Mouse (Mus musculus): ENCODE data around the gene Usp50. TPM values are rescaled to one million over a fixed set of nuclear protein-coding genes. Genes with fewer than 3 reads are reported as not detected.

Gene Usp50
- polyA plus RNA-seq, 1 experiment from 2014 or later = 3.2 TPM

DNA sequence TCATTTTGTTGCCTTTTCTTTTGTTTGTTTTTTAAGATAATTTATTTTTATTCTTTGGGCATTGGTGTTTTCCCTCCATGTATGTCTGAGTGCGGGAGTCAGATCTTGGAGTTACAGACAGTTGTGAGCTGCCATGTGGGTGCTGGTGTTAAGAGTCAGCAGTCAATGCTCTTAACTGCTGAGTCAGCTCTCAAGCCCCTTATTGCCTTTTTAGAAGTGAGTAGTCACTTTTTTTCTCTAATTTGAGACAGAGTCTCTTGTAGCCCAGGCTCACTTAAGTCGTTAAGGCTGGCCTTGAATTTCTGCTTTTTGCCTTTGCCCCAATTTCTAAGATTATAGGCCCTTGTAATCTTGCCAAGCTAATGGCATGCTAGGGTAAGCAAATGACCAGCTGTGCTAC is 52.8 kb downstream of the Usp50 start:
- Histone ChIP-seq H3K36me3 (replicated peaks) (peaks cover 70% of the 10 kb centered on the region), H3K4me3 (replicated peaks) (no peak overlapping the region), H3K27me3 (no peaks in the 10 kb centered on the region), H3K4me1 (no peaks in the 10 kb centered on the region), H3K4me2 (no peak overlapping the region), H3K9me3 (no peaks in the 10 kb centered on the region), H3K27ac (no peak overlapping the region), H3K9ac (no peak overlapping the region)
- no peak for ATAC-seq (ENCODE audit: low FRiP score)
- WGBS = 88% methylated on average over 2 of the region's 2 CpGs

DNA sequence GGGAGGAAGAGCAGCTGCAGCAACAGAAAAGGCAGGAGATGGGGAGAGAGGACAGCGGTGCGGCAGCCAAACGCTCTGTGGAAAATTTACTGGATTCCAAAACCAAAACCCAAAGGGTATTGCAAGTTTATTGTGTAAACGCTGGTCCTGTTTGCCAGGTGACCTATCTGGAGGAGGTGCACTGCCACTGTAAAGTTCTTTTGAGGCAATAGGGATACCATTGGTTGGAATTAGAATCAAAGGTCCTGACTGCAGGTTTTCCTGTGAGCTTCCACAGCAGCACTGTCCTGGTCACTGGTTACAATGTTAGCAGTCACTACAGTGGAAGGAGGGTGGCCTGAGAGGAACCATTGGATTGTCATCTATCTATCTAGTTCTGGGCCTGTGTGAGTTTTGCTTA is 54.1 kb downstream of the Usp50 start:
- Histone ChIP-seq H3K36me3 (replicated peaks) (peaks cover 62% of the 10 kb centered on the region), H3K9me3 (no peaks in the 10 kb centered on the region), H3K9ac (no peak overlapping the region), H3K4me2 (no peak overlapping the region), H3K27me3 (no peaks in the 10 kb centered on the region), H3K27ac (no peak overlapping the region), H3K4me1 (no peaks in the 10 kb centered on the region), H3K4me3 (replicated peaks) (no peak overlapping the region)
- ATAC-seq (ENCODE audit: low FRiP score) = no peak
- 98% methylated on average over 4 of the region's 4 CpGs for WGBS

- no peaks in the 10 kb centered on the region; the same call in 1 of the 2 replicates for H3K36me3 ChIP-seq (replicated peaks)
- ATAC-seq (ENCODE audit: low FRiP score) = no peak
- H3K4me1 ChIP-seq = peaks cover 8% of the 10 kb centered on the region
- H3K9ac ChIP-seq = no peak overlapping the region
- H3K9me3 ChIP-seq = no peaks in the 10 kb centered on the region
- H3K4me3 ChIP-seq (replicated peaks) = no peak overlapping the region
- no peaks in the 10 kb centered on the region for H3K27me3 ChIP-seq
- H3K4me2 ChIP-seq = no peak overlapping the region
- no peak overlapping the region for H3K27ac ChIP-seq
Observed at GRCm38 (mm10) chr2:126712950-126713349, 70.3 kb downstream of the Usp50 start.

- Histone ChIP-seq H3K4me3 (replicated peaks) (no peak overlapping the region), H3K27me3 (no peaks in the 10 kb centered on the region), H3K4me2 (no peak overlapping the region), H3K9me3 (no peaks in the 10 kb centered on the region), H3K27ac (no peak overlapping the region), H3K4me1 (peaks cover 12% of the 10 kb centered on the region), H3K36me3 (replicated peaks) (no peaks in the 10 kb centered on the region; the same call in 1 of the 2 replicates), H3K9ac (no peak overlapping the region)
- 95% methylated on average over 5 of the region's 5 CpGs for WGBS
- no peak for ATAC-seq (ENCODE audit: low FRiP score)
Observed at GRCm38 (mm10) chr2:126712526-126712925, 70.7 kb downstream of the Usp50 start.

DNA sequence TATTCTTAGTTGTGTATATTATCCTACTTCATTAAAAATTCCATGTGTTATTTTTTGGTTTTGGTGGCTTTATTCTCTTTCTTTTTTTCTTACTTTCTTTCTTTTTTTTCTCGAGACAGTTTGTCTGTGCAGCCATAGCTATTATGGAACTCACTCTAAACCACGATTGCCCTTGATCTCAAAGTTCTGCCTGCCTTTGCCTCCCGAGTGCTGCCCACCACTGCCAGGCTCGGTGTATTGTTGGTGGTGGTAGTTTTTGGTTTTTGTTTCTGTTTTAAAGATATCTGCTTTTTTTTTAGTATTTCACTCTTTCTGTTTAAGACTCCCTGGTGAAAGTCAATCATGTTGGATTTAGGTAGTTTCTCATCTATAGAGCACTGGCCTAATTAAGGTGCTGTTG is 74.9 kb downstream of the Usp50 start:
- H3K4me2 ChIP-seq = peak overlapping the region; percentile 64
- H3K9ac ChIP-seq = peak overlapping the region; percentile 90; the same call in 1 of the 2 replicates
- WGBS = 78% methylated on average over 4 of the region's 4 CpGs
- H3K9me3 ChIP-seq = no peaks in the 10 kb centered on the region
- H3K4me1 ChIP-seq = peaks cover 12% of the 10 kb centered on the region
- ATAC-seq (ENCODE audit: low FRiP score) = no peak
- peaks cover 17% of the 10 kb centered on the region for H3K27me3 ChIP-seq
- H3K27ac ChIP-seq = no peak overlapping the region
- H3K36me3 ChIP-seq (replicated peaks) = no peaks in the 10 kb centered on the region; the same call in 1 of the 2 replicates
- peak overlapping the region; percentile 83; the same call in 1 of the 2 replicates for H3K4me3 ChIP-seq (replicated peaks)

- Histone ChIP-seq H3K4me2 (peak overlapping the region; percentile 64), H3K27ac (peak overlapping the region; percentile 74; the same call in 1 of the 2 replicates), H3K27me3 (peaks cover 22% of the 10 kb centered on the region), H3K9ac (peak overlapping the region; percentile 90), H3K4me1 (peaks cover 12% of the 10 kb centered on the region), H3K9me3 (no peaks in the 10 kb centered on the region), H3K36me3 (replicated peaks) (no peaks in the 10 kb centered on the region; the same call in 1 of the 2 replicates), H3K4me3 (replicated peaks) (peak overlapping the region; percentile 83)
- ATAC-seq (ENCODE audit: low FRiP score) = no peak; the same call in 1 of the 2 replicates
- whole genome bisulfite sequencing = 0% methylated on average over 23 of the region's 23 CpGs
Observed at GRCm38 (mm10) chr2:126707438-126707779, 75.9 kb downstream of the Usp50 start.

DNA sequence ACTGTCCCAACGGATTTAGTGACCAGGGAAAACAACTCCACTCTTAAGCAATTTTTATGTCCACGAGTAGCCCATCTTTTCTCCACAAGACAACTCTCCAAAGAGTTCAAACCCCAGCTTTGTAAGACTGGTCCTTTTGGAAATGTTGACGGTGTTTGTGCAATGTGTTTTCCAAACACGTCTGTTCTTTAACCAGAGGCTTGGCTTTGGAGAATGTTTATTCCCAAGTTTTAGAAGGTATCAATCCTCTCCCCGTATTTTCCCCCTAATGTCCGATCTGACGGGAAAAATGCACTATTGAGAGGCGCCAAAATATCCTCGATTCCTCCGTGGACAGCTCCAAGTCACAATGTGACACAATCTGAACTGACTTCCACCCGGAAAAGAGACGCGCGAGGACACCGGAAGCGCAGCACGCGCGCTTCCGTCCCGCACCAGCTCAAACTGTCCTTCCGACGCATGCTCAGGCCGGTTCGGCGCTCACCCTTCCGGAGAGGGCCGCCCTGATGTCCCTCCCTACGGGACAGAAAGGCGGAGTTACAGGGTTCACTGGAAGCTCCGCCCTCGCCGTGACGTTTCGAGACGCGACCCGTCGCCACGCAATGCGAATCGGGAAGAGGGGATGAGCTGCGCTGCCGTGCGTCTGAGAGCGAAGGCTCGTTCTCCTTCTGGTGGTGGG is 76.4 kb downstream of the Usp50 start, which contains the start of gene Usp8:
TSS of gene Usp8 (plus strand) at position 570 of the 679 bp plus-strand sequence.
- peak within 1 kb of the TSS; percentile 64 for H3K4me2 ChIP-seq
- ATAC-seq (ENCODE audit: low FRiP score) = peak; percentile 100
- H3K36me3 ChIP-seq (replicated peaks) = no peaks in the 10 kb centered on the region; the same call in 1 of the 2 replicates
- WGBS = 2% methylated on average over 47 of the region's 47 CpGs
- peaks cover 12% of the 10 kb centered on the region for H3K4me1 ChIP-seq
- H3K27me3 ChIP-seq = peaks cover 22% of the 10 kb centered on the region
- peak within 1 kb of the TSS; percentile 74 for H3K27ac ChIP-seq
- no peaks in the 10 kb centered on the region for H3K9me3 ChIP-seq
- H3K9ac ChIP-seq = peak within 1 kb of the TSS; percentile 90
- peak within 1 kb of the TSS; percentile 83 for H3K4me3 ChIP-seq (replicated peaks)

DNA sequence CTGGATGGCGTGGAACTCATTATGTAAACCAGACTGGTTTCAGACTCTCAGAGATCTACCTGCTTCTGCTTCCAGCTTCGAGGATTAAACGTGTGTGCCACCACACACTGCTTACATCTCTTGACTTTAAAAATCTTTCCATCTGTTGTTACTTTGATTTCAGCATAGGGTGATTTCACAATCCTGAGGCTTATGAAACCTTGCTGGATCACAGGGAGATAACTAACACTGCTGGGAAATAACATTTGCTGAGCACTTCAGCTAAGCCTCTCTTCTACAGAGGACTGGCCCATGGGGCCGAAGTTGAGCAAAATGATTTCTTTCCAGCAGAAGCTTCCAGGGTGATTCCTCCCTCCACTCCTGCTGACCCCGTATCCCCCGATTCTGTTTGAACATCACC is 88.0 kb downstream of the Usp50 start:
- ATAC-seq (ENCODE audit: low FRiP score) = no peak
- WGBS = 88% methylated on average over 6 of the region's 6 CpGs
- Histone ChIP-seq H3K4me1 (no peaks in the 10 kb centered on the region), H3K9me3 (no peaks in the 10 kb centered on the region), H3K27me3 (peaks cover 4% of the 10 kb centered on the region; the same call in 1 of the 2 replicates), H3K27ac (no peak overlapping the region), H3K9ac (no peak overlapping the region), H3K4me3 (replicated peaks) (no peak overlapping the region), H3K36me3 (replicated peaks) (no peaks in the 10 kb centered on the region), H3K4me2 (no peak overlapping the region)

DNA sequence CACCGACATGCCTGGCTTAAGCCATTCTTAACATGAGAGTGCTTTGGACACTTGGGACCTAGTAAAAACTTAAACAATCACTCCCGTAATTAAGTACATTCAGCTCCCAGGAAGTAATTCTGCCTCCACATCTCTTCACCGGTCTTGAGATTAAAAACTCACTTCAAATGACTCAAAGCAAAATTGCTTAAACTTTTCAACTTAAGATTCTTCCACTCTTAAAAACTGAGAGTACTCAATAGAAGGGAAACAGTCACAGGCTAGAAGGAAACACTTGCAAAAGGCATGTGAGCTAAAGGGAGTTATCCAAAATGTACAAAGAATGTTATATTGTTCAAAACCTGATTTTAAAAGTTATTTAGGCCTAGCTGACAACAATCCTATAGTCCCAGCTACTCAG is 92.0 kb downstream of the Usp50 start:
- ATAC-seq (ENCODE audit: low FRiP score) = no peak
- no peak overlapping the region for H3K4me3 ChIP-seq (replicated peaks)
- H3K9ac ChIP-seq = no peak overlapping the region
- H3K27ac ChIP-seq = no peak overlapping the region
- H3K4me1 ChIP-seq = no peaks in the 10 kb centered on the region
- 85% methylated on average over 3 of the region's 3 CpGs for WGBS
- no peaks in the 10 kb centered on the region for H3K9me3 ChIP-seq
- no peaks in the 10 kb centered on the region; the same call in 1 of the 2 replicates for H3K36me3 ChIP-seq (replicated peaks)
- no peak overlapping the region for H3K4me2 ChIP-seq
- no peaks in the 10 kb centered on the region for H3K27me3 ChIP-seq

DNA sequence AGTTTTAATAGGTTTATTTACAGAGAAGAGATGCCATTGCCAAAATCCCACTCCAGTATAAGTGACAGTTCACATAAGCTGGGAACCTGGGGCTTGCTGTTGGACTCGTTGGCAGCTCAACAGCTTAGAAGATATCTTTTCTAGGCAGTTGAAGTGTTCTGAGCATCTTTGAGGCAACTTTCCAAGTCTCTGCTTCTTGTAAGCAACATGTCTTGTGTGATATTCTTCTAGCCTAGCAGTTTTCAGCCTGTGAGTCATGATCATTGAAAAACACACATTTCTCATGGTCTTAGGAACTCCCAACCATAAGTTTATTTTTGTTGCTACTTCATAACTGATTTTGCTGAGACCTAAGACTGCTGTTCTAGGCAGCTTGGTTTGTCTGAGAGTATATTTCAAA is 100.3 kb downstream of the Usp50 start:
- WGBS = 97% methylated on average over 1 of the region's 1 CpGs

DNA sequence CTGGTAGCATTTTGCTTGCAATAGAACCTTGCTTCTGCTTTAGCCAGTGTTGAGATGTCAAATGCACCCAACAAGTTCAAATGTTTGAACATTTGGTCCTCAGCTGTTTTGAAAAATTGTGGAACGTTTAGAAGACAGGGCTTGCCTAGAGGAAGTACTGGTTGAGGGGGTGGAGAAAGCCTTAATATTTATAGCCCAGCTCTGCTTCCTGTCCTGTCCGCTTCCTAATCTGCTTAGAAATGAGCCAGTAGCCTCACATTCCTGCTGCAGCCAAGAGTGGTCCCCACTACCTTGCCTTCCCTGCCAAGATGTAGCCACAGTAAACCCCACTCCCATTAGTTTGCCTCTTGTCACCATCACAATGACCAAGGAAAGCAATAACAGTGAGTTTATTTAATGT is 100.9 kb downstream of the Usp50 start:
- H3K27me3 ChIP-seq = no peaks in the 10 kb centered on the region
- ATAC-seq (ENCODE audit: low FRiP score) = no peak
- no peak overlapping the region for H3K9ac ChIP-seq
- H3K4me1 ChIP-seq = peaks cover 2% of the 10 kb centered on the region
- H3K9me3 ChIP-seq = 0 out of 2 replicates have a peak, but pooled peaks cover 4% of the 10 kb centered on the region
- H3K4me3 ChIP-seq (replicated peaks) = no peak overlapping the region
- no peak overlapping the region for H3K4me2 ChIP-seq
- H3K36me3 ChIP-seq (replicated peaks) = peaks cover 30% of the 10 kb centered on the region
- WGBS = 88% methylated on average over 2 of the region's 2 CpGs
- no peak overlapping the region for H3K27ac ChIP-seq

More for the DNA sequence above, 100.3 kb downstream of the Usp50 start:
- 0 out of 2 replicates have a peak, but pooled peaks cover 4% of the 10 kb centered on the region for H3K9me3 ChIP-seq
- no peak for ATAC-seq (ENCODE audit: low FRiP score)
- peaks cover 26% of the 10 kb centered on the region for H3K36me3 ChIP-seq (replicated peaks)
- H3K9ac ChIP-seq = no peak overlapping the region
- H3K27me3 ChIP-seq = no peaks in the 10 kb centered on the region
- no peak overlapping the region for H3K4me2 ChIP-seq
- H3K27ac ChIP-seq = no peak overlapping the region
- no peak overlapping the region for H3K4me3 ChIP-seq (replicated peaks)
- no peaks in the 10 kb centered on the region for H3K4me1 ChIP-seq

GRCm38 (mm10) chr2:126677366-126677765 is 105.9 kb downstream of the Usp50 start:
- ATAC-seq (ENCODE audit: low FRiP score) = no peak
- H3K36me3 ChIP-seq (replicated peaks) = peaks cover 21% of the 10 kb centered on the region
- H3K4me3 ChIP-seq (replicated peaks) = no peak overlapping the region
- H3K9me3 ChIP-seq = 0 out of 2 replicates have a peak, but pooled peaks cover 4% of the 10 kb centered on the region
- H3K4me2 ChIP-seq = peak overlapping the region; percentile 79; the same call in 1 of the 2 replicates
- 88% methylated on average over 1 of the region's 1 CpGs for WGBS
- no peaks in the 10 kb centered on the region for H3K27me3 ChIP-seq
- H3K9ac ChIP-seq = no peak overlapping the region
- no peak overlapping the region for H3K27ac ChIP-seq
- peaks cover 30% of the 10 kb centered on the region for H3K4me1 ChIP-seq

- peaks cover 18% of the 10 kb centered on the region for H3K36me3 ChIP-seq (replicated peaks)
- H3K9ac ChIP-seq = peak within 1 kb of the TSS; percentile 100
- peak within 1 kb of the TSS; percentile 79 for H3K4me2 ChIP-seq
- WGBS = 23% methylated on average over 12 of the region's 12 CpGs
- no peaks in the 10 kb centered on the region for H3K27me3 ChIP-seq
- H3K4me3 ChIP-seq (replicated peaks) = peak within 1 kb of the TSS; percentile 98
- 0 out of 2 replicates have a peak, but pooled peaks cover 4% of the 10 kb centered on the region for H3K9me3 ChIP-seq
- H3K27ac ChIP-seq = peak within 1 kb of the TSS; percentile 100
- peaks cover 36% of the 10 kb centered on the region for H3K4me1 ChIP-seq
- no peak for ATAC-seq (ENCODE audit: low FRiP score)
Observed at GRCm38 (mm10) chr2:126676122-126676515, 107.2 kb downstream of the Usp50 start, which contains the start of gene Gabpb1. Gene Gabpb1 (minus strand): TSS chr2:126676337.
